In the genomic region with DNA sequence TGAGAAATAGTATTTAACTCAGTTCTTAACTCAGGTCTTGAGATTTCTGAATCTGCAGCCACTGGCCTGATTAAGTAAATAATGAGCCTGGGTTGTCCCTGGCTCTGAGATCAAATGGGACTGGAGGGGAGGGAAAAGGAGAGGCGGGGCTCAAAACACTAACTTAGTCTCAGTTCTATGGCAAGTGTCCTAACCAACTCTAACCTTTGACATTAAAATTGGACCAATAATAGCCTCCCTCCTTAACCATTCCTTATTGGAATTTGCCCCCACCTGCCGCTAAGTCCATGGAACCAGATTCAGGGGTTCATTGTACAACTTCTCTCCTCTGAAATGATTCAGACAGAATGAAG, we compare ENCODE assay signal across 8 mouse cellular contexts. TPM values are rescaled to one million over a fixed set of nuclear protein-coding genes. Genes with fewer than 3 reads are reported as not detected.
DNase-seq lines count a peak whose midpoint lies in the region; ATAC-seq and TF ChIP-seq lines count a peak whose summit lies in the region.

A gene (minus strand): TSS at position 88 of the 353 bp plus-strand sequence.

- no peaks in the 10 kb centered on the region for H3K4me1 ChIP-seq in limb, embryonic 12.5 days (replicated peaks)
- H3K4me1 ChIP-seq in stomach, postnatal 0 days (replicated peaks; ENCODE audit: control insufficient read depth, insufficient read depth) = no peaks in the 10 kb centered on the region

- peak within 1 kb of the TSS; percentile 32; the same call in 1 of the 2 replicates for H3K27ac ChIP-seq in limb, embryonic 12.5 days
- peak within 1 kb of the TSS; percentile 56 for H3K27ac ChIP-seq in stomach, postnatal 0 days (replicated peaks)

- H3K36me3 ChIP-seq in limb, embryonic 12.5 days = no peaks in the 10 kb centered on the region
- no peaks in the 10 kb centered on the region for H3K36me3 ChIP-seq in stomach, postnatal 0 days (ENCODE audit: control insufficient read depth, insufficient read depth, low read length)

- TF ChIP-seq EP300 in stomach, postnatal 0 days (optimal IDR thresholded peaks at IDR 0.05) = no peak

- 28% methylated on average over 2 of the region's 2 CpGs for WGBS in limb, embryonic 12.5 days
- WGBS in stomach, postnatal 0 days = 25% methylated on average over 2 of the region's 2 CpGs

- H3K4me2 ChIP-seq in limb, embryonic 12.5 days = peak within 1 kb of the TSS; percentile 17
- peak within 1 kb of the TSS; percentile 41 for H3K4me2 ChIP-seq in stomach, postnatal 0 days (replicated peaks; ENCODE audit: low read depth)

- ATAC-seq in limb, embryonic 12.5 days (ENCODE audit: insufficient number of reproducible peaks, insufficient read depth, low FRiP score, low TSS enrichment, low read depth) = no peak
- ATAC-seq in stomach, postnatal 0 days (ENCODE audit: low FRiP score, low TSS enrichment) = peak; percentile 70

- H3K27me3 ChIP-seq in limb, embryonic 12.5 days = no peaks in the 10 kb centered on the region
- H3K27me3 ChIP-seq in stomach, postnatal 0 days (ENCODE audit: control insufficient read depth, insufficient read depth, low read length) = no peaks in the 10 kb centered on the region

- 0 out of 2 replicates have a peak within 1 kb of the TSS, but pooled peaks have one; percentile 12 for H3K9ac ChIP-seq in limb, embryonic 12.5 days (replicated peaks)
- 0 out of 2 replicates have a peak within 1 kb of the TSS, but pooled peaks have one; percentile 13 for H3K9ac ChIP-seq in stomach, postnatal 0 days (ENCODE audit: low read length)

- H3K9me3 ChIP-seq in limb, embryonic 12.5 days = no peaks in the 10 kb centered on the region
- no peaks in the 10 kb centered on the region for H3K9me3 ChIP-seq in stomach, postnatal 0 days (ENCODE audit: control insufficient read depth, low read length)

- peak; percentile 45 for DNase-seq in adrenal gland, adult 2 months
- DNase-seq in adrenal gland, adult 18-20 months (ENCODE audit: low spot score in 2 of 2) = no peak
- peak; percentile 22 for DNase-seq in retina, adult 2 months (ENCODE audit: low read depth, low spot score)
- no peak for DNase-seq in retina, postnatal 1 day
- DNase-seq in stomach, postnatal 0 days (ENCODE audit: low spot score) = peak; percentile 39
- DNase-seq in right cerebral cortex, postnatal 4 days = no peak
- no peak for DNase-seq in retina, embryonic 14.5 days (ENCODE audit: low spot score)

- no peak within 1 kb of the TSS for H3K4me3 ChIP-seq in limb, embryonic 12.5 days (replicated peaks)
- peak within 1 kb of the TSS; percentile 6; the same call in 1 of the 2 replicates for H3K4me3 ChIP-seq in stomach, postnatal 0 days (ENCODE audit: low read depth, low read length)

- TF ChIP-seq CTCF in stomach, postnatal 0 days (IDR thresholded peaks at IDR 0.05; ENCODE audit: low read depth) = no peak

RNA-seq across cellular contexts. Expression of the gene that starts here (rescaled TPM):
- total RNA-seq in adrenal gland, adult 2 months (2021) = 1 to 10 TPM; 4.5 to 5.0 TPM
- polyA plus RNA-seq in adrenal gland, adult 2 months (2012; rRNA removed) = 0.10 and 0.16 TPM in 2 replicates
- 1 to 10 TPM; 4.6 to 4.7 TPM for total RNA-seq in adrenal gland, adult 18-20 months (2021)
- 0.26 and 0.63 TPM in 2 replicates for polyA plus RNA-seq in limb, embryonic 12.5 days (2016; fragmentation: Nextera tagmentation; extraction: Ambion mirVana)
- 4.7 and 5.3 TPM in 2 replicates for polyA plus RNA-seq in stomach, postnatal 0 days (2015; fragmentation: Nextera tagmentation; extraction: Ambion mirVana)

Comparison
In these comparisons a context has a peak if more than half of its experiments do, and no peak if none do; other contexts are left out.
1. DNase-seq: peak in adrenal gland, adult 2 months (single experiment), retina, adult 2 months (single experiment) and stomach, postnatal 0 days (single experiment); none in adrenal gland, adult 18-20 months (0 of 2), retina, postnatal 1 day (single experiment), right cerebral cortex, postnatal 4 days (single experiment) and retina, embryonic 14.5 days (single experiment).